Mouse (Mus musculus) limb, embryonic 14.5 days (tissue): ENCODE results near the gene Nrn1. TPM values are rescaled to one million over a fixed set of nuclear protein-coding genes. Genes with fewer than 3 reads are reported as not detected.

Source experiments
- ATAC-seq: fragments of 200-750 bp; cut with Nextera tagmentation; 2 replicates; pipeline ENCODE4 v1.8.0; 2017; ENCODE audit warnings: low read depth, moderate number of reproducible peaks, moderate TSS enrichment; ENCODE audit not compliant: low FRiP score
- DNase-seq: peaks from one replicate; pipeline ENCODE4 v3.0.0-alpha.2; 2015; ENCODE audit warnings: low spot score
- H3K27ac ChIP-seq: fragments of 300-500 bp; sonication (generic); replicated peaks from 2 replicates; pipeline ENCODE4 v1.5.1; 2014; ENCODE audit warnings: low read depth, mild to moderate bottlenecking, low read length, moderate library complexity, mixed read lengths
- H3K27me3 ChIP-seq: fragments of 300-500 bp; sonication (generic); 2 replicates; pipeline ENCODE4 v1.6.1; 2014; ENCODE audit warnings: low read length, mixed read lengths; ENCODE audit not compliant: control insufficient read depth, insufficient read depth
- H3K36me3 ChIP-seq: fragments of 300-500 bp; sonication (generic); 2 replicates; pipeline ENCODE4 v1.6.1; 2014; ENCODE audit warnings: mild to moderate bottlenecking, low read length, moderate library complexity, mixed read lengths; ENCODE audit not compliant: control insufficient read depth, insufficient read depth
- H3K4me1 ChIP-seq: fragments of 300-500 bp; sonication (generic); 2 replicates; pipeline ENCODE4 v1.6.1; 2014; ENCODE audit warnings: antibody characterized with exemption, low read length, mixed read lengths; ENCODE audit not compliant: control insufficient read depth, insufficient read depth
- H3K4me2 ChIP-seq: fragments of 300-500 bp; sonication (generic); replicated peaks from 2 replicates; pipeline ENCODE4 v1.6.1; 2014; ENCODE audit warnings: low read depth, mild to moderate bottlenecking, low read length, moderate library complexity; ENCODE audit not compliant: severe bottlenecking
- H3K4me3 ChIP-seq: fragments of 300-500 bp; sonication (generic); replicated peaks from 2 replicates; pipeline ENCODE4 v1.5.1; 2014; ENCODE audit warnings: low read length
- H3K9ac ChIP-seq: fragments of 300-500 bp; sonication (generic); 2 replicates; pipeline ENCODE4 v1.6.1; 2014; ENCODE audit warnings: mild to moderate bottlenecking, low read depth, low read length, moderate library complexity; ENCODE audit not compliant: severe bottlenecking
- H3K9me3 ChIP-seq: fragments of 300-500 bp; sonication (generic); 2 replicates; pipeline ENCODE4 v1.6.1; 2016; ENCODE audit warnings: low read length; ENCODE audit not compliant: control insufficient read depth
- POLR2A ChIP-seq: fragments of 200-500 bp; IDR thresholded peaks from 2 replicates; pipeline ENCODE4 v1.8.0; 2012; ENCODE audit warnings: inconsistent platforms, mild to moderate bottlenecking, moderate library complexity, borderline replicate concordance; ENCODE audit not compliant: insufficient read depth, insufficient read length; ENCODE audit errors: extremely low read depth
- WGBS: fragments of 180-500 bp; shearing (Covaris S2); extraction: QIAGEN DNeasy Blood & Tissue Kit; methylation state at CpG from one replicate; pipeline ENCODE4 v1.1.7; 2014; 5-methylcytosine and 5-hydroxymethylcytosine counted together
- polyA plus RNA-seq, 2 experiments: library from polyadenylated mRNA; depleted of rRNA in 1 of 2; stranded (reverse) in 1 of 2; unstranded in 1 of 2; fragments of >200 nt; fragmentation: Nextera tagmentation in 1 of 2; extraction: Ambion mirVana in 1 of 2; gene quantifications; 2 replicates each; pipeline versions ENCODE4 v1.2.1 to v1.2.3; 2012 to 2014

The Nrn1 gene
- polyA plus RNA-seq, 2 experiments, result 13.8 to 14.7 TPM

GRCm38 (mm10) chr13:36680690-36681355 is 54.1 kb downstream of the Nrn1 start:
- no peak overlapping the region for H3K27ac ChIP-seq
- DNase-seq (no peak), ATAC-seq (no peak)
- H3K9ac ChIP-seq, result no peak overlapping the region
- H3K36me3 ChIP-seq, result no peaks in the 10 kb centered on the region
- no peaks in the 10 kb centered on the region for H3K4me1 ChIP-seq
- H3K4me3 ChIP-seq, result no peak overlapping the region
- H3K27me3 ChIP-seq, result no peaks in the 10 kb centered on the region
- H3K9me3 ChIP-seq, result no peaks in the 10 kb centered on the region
- WGBS, result 88% methylated on average over 8 of the region's 8 CpGs
- no peak overlapping the region for H3K4me2 ChIP-seq
- TF ChIP-seq POLR2A, result no peak

GRCm38 (mm10) chr13:36679345-36679744 is 55.6 kb downstream of the Nrn1 start:
- WGBS, result 63% methylated on average over 1 of the region's 1 CpGs
- no peak overlapping the region for H3K27ac ChIP-seq

More at GRCm38 (mm10) chr13:36679345-36679744, 55.6 kb downstream of the Nrn1 start:
- H3K27me3 ChIP-seq, result no peaks in the 10 kb centered on the region
- no peaks in the 10 kb centered on the region for H3K9me3 ChIP-seq
- no peak overlapping the region for H3K4me3 ChIP-seq
- ATAC-seq (no peak), DNase-seq (no peak)
- H3K4me2 ChIP-seq, result no peak overlapping the region
- H3K4me1 ChIP-seq, result no peaks in the 10 kb centered on the region
- no peaks in the 10 kb centered on the region for H3K36me3 ChIP-seq
- H3K9ac ChIP-seq, result no peak overlapping the region
- no peak for TF ChIP-seq POLR2A
